Mouse (Mus musculus) ES-Bruce4 (cell line): ENCODE measurements at regions not wholly inside any gene's neighbourhood (a gene's known extent, or its start where the extent isn't known, plus 50 kb on each side); places are given as distances from the start of the nearest gene placed in this dataset.

ENCODE experiments used
- CTCF ChIP-seq: IDR thresholded peaks from one replicate; pipeline ENCODE4 v1.8.1; 2011; ENCODE audit warnings: low read depth, low read length
- POLR2A ChIP-seq: IDR thresholded peaks from one replicate; pipeline ENCODE4 v1.8.1; 2011; ENCODE audit warnings: low read length; ENCODE audit not compliant: insufficient read depth

GRCm38 (mm10) chrX:140165966-140166365 lies 103.3 kb downstream of the Pih1h3b start:
- TF ChIP-seq POLR2A (no peak), CTCF (no peak)
